8 mouse cellular contexts compared by ENCODE assay signal in genomic region chr1:104993905-104994611, GRCm38 (mm10).
DNase-seq lines count a peak whose midpoint lies in the region; ATAC-seq lines count a peak whose summit lies in the region.

No protein-coding gene starts in this region.

- H3K36me3 ChIP-seq in midbrain, embryonic 14.5 days (ENCODE audit: control insufficient read depth, insufficient read depth, low read length) = no peaks in the 10 kb centered on the region

- intact Hi-C loops in gastrocnemius, postnatal 14 days (cut with DNase I; ENCODE audit: low total_unique reads) = no loop called here
- intact Hi-C loops in heart, postnatal 10 days (cut with DNase I) = no loop called here

- ATAC-seq in midbrain, embryonic 14.5 days (ENCODE audit: low FRiP score, low TSS enrichment) = peak; percentile 82
- no peak for ATAC-seq in CD4-positive, CD25-positive, alpha-beta regulatory T cell, adult 4 months
- no peak for ATAC-seq in frontal cortex, adult (ENCODE audit: low TSS enrichment)

- H3K9ac ChIP-seq in midbrain, embryonic 14.5 days (replicated peaks; ENCODE audit: low read length) = peak overlapping the region; percentile 53

- H3K27ac ChIP-seq in midbrain, embryonic 14.5 days (replicated peaks; ENCODE audit: low read depth, low read length) = no peak overlapping the region

- H3K9me3 ChIP-seq in midbrain, embryonic 14.5 days (ENCODE audit: control insufficient read depth, low read length) = no peaks in the 10 kb centered on the region

- H3K4me2 ChIP-seq in midbrain, embryonic 14.5 days (ENCODE audit: low read length) = peak overlapping the region; percentile 71

- DNase-seq in gastrocnemius, postnatal 14 days = peak; percentile 4
- DNase-seq in gastrocnemius, adult 18-20 months (ENCODE audit: low spot score) = no peak
- DNase-seq in embryo, embryonic 10 days (ENCODE audit: low spot score) = peak; percentile 53
- peak; percentile 22 to 30 for DNase-seq in heart, postnatal 10 days
- peak; percentile 29 to 62 for DNase-seq in kidney, postnatal 36 days
- DNase-seq in midbrain, embryonic 14.5 days = peak; percentile 69

- WGBS in midbrain, embryonic 14.5 days = 9% methylated on average over 51 of the region's 51 CpGs

- peaks cover 7% of the 10 kb centered on the region; the same call in 1 of the 2 replicates for H3K4me1 ChIP-seq in midbrain, embryonic 14.5 days (ENCODE audit: control insufficient read depth, insufficient read depth, low read length)

- H3K4me3 ChIP-seq in midbrain, embryonic 14.5 days (replicated peaks; ENCODE audit: low read depth, low read length) = peak overlapping the region; percentile 40

- H3K27me3 ChIP-seq in midbrain, embryonic 14.5 days (ENCODE audit: control insufficient read depth, insufficient read depth, low read length) = no peaks in the 10 kb centered on the region
